Mouse (Mus musculus) thymus, adult 2 months (tissue): Measurements from ENCODE around the gene Zfp786. TPM values are rescaled to one million over a fixed set of nuclear protein-coding genes. Genes with fewer than 3 reads are reported as not detected.

Experiments used
- DNase-seq: peaks from one replicate; pipeline ENCODE4 v3.0.0; 2021
- H3K27ac ChIP-seq: fragments of 200-500 bp; 2 replicates; pipeline ENCODE4 v1.5.1; 2012; ENCODE audit warnings: low read length, control low read depth; ENCODE audit not compliant: control insufficient read depth, insufficient read depth
- H3K27me3 ChIP-seq: fragments of 200-500 bp; 2 replicates; pipeline ENCODE4 v1.6.1; 2012; ENCODE audit warnings: mild to moderate bottlenecking, low read length, moderate library complexity, mixed read lengths; ENCODE audit not compliant: control insufficient read depth, insufficient read depth
- H3K36me3 ChIP-seq: fragments of 200-500 bp; 2 replicates; pipeline ENCODE4 v1.6.1; 2012; ENCODE audit warnings: mild to moderate bottlenecking, low read length, moderate library complexity; ENCODE audit not compliant: control insufficient read depth, insufficient read depth
- H3K4me1 ChIP-seq: fragments of 200-500 bp; replicated peaks from 2 replicates; pipeline ENCODE4 v1.6.1; 2012; ENCODE audit warnings: low read length; ENCODE audit not compliant: control insufficient read depth, insufficient read depth
- H3K4me3 ChIP-seq: fragments of 200-500 bp; 2 replicates; pipeline ENCODE4 v1.5.1; 2012; ENCODE audit warnings: mild to moderate bottlenecking, low read length, control low read depth, moderate library complexity; ENCODE audit not compliant: control insufficient read depth, insufficient read depth
- CTCF ChIP-seq: fragments of 200-500 bp; IDR thresholded peaks from 2 replicates; pipeline ENCODE4 v1.5.1; 2012; ENCODE audit warnings: mild to moderate bottlenecking, control low read depth, low read length, moderate library complexity, borderline replicate concordance; ENCODE audit not compliant: control insufficient read depth, poor library complexity, insufficient read depth; ENCODE audit errors: extremely low read depth
- POLR2A ChIP-seq: fragments of 200-500 bp; IDR thresholded peaks from 2 replicates; pipeline ENCODE4 v1.6.1; 2012; ENCODE audit warnings: mild to moderate bottlenecking, low read length, control low read depth, moderate library complexity; ENCODE audit not compliant: control insufficient read depth, poor library complexity, insufficient read depth; ENCODE audit errors: extremely low read depth
- WGBS: fragments of 180-500 bp; shearing (Covaris S2); methylation state at CpG from one replicate; pipeline ENCODE4 v1.1.7; 2018; 5-methylcytosine and 5-hydroxymethylcytosine counted together
- polyA plus RNA-seq: library from polyadenylated mRNA; depleted of rRNA; stranded (reverse); fragments of >200 nt; gene quantifications from 2 replicates; pipeline ENCODE4 v1.2.3, GENCODE M21; 2012

Gene Zfp786
- polyA plus RNA-seq, 1 experiment: 0.24 TPM

DNA sequence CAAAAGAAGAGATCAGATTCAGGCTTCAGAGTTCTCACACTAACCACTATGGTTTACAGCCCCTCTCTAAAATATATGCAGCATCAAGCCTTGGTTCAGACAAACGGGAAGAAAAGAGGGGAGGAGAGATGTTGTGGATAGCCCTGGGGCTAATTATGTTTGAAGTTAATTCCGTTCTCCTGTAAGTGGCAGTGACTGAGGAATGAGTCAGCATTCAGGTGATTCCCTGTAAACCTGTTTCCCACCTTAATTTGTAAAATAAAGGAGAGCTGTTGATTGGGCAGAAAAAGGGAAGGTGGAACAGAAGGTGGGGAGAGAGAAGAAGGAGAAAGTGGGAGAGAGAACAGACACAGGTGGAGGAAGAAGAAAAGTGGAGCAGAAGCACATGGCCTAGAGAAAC lies 6.4 kb downstream of the Zfp786 start:
- WGBS: 89% methylated on average over 2 of the region's 2 CpGs
- no peak for TF ChIP-seq CTCF
- no peak for TF ChIP-seq POLR2A
- Histone ChIP-seq H3K36me3 (no peaks in the 10 kb centered on the region), H3K27ac (no peak overlapping the region), H3K27me3 (no peaks in the 10 kb centered on the region), H3K4me3 (no peak overlapping the region), H3K4me1 (no peaks in the 10 kb centered on the region)
- no peak for DNase-seq

DNA sequence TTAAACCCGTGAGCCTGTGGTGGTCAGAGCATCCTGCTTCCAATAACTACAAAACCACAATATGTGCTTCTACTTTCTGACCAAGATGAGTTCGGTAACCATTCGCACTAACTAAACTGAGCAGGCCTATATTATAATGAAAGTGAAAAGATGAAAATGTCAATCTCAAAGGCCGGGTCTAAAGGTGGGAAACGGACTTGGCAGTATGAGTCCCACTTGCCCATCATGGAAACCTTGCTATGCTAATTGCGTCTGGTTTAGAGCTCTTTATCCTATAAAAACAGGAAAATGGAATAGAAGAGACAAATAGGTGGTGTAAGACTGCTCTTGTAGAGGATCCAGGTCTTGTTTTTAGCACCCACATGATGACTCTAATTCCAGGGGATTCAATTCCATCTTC lies 8.9 kb downstream of the Zfp786 start:
- Histone ChIP-seq H3K4me3 (no peak overlapping the region), H3K27me3 (no peaks in the 10 kb centered on the region), H3K36me3 (no peaks in the 10 kb centered on the region), H3K4me1 (no peaks in the 10 kb centered on the region), H3K27ac (no peak overlapping the region)
- 93% methylated on average over 6 of the region's 6 CpGs for WGBS
- TF ChIP-seq CTCF (no peak), POLR2A (no peak)
- DNase-seq: no peak

DNA sequence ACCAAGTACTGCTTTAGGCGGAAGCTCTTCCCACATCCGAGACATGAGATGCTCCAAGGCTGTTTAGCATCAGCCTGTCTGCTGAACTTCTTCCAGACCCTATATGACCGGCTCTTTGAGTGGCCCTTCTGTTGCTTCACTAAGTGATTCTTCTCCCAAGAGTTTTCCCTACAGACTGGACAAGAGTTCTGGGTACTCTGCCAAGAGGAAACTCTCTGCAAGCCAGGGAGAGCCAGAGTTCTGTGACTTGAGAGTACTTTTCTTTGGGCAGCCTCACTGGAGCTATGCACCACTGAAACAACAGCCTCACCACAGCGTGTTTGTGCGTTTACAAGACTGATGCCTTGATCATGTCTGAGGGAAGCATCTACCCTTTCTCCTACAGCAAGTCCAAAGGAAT lies 9.4 kb downstream of the Zfp786 start:
- no peak for DNase-seq
- Histone ChIP-seq H3K27ac (no peak overlapping the region), H3K27me3 (no peaks in the 10 kb centered on the region), H3K36me3 (no peaks in the 10 kb centered on the region), H3K4me3 (no peak overlapping the region), H3K4me1 (no peaks in the 10 kb centered on the region)
- WGBS: 96% methylated on average over 5 of the region's 5 CpGs
- TF ChIP-seq CTCF: no peak
- TF ChIP-seq POLR2A: no peak

DNA sequence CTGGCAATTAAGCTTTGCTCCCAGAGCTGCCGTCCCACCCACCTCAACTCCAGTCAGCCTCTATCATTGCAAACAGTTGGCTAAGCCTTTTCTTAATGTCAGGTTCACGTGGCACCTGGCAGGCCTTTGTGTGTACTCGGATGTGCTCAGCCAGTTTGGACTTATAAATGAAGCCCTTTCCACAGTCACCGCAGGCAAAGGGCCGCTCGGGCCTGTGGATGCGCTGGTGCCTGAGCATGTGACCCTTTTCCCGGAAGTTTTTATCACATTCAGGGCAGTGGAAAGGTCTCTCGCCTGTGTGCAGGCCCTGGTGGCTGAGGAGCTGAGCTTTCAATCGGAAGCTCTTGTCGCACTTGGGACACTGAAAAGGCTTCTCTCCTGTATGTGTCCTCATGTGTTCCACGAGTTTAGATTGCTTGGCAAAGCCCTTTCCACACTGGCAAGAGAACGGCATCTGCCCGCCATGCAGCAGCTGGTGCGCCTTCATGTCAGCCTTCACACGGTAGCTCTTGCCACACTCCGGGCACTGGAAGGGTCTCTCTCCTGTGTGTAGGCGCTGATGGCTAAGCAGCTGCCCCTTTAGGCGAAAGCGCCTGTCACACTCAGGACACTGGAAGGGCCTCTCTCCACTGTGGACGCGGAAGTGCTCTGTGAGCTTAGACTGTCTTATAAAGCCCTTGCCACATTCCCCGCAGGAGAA lies 10.9 kb downstream of the Zfp786 start:
- no peak overlapping the region for H3K4me3 ChIP-seq

DNA sequence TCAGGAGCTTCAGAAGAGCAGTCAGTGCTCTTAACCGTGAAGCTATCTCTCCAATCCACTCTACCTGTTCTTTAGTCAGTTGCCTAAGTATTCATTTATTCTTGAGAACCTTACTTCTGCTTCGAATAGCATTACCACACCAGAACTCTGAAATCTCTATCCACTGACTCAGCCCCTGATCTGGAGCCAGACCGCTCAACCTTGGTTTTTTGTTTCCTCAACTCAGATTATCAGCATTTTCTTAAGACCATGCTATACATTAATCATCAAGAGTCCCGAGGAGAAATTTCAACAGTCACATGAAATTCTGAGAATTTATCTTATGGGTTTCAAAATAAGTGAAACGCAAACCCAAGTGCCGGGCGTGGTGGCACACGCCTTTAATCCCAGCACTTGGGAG lies 11.9 kb downstream of the Zfp786 start:
- no peaks in the 10 kb centered on the region for H3K4me1 ChIP-seq
- DNase-seq: no peak
- H3K4me3 ChIP-seq: no peak overlapping the region
- no peaks in the 10 kb centered on the region for H3K36me3 ChIP-seq
- WGBS: 90% methylated on average over 8 of the region's 8 CpGs
- H3K27ac ChIP-seq: no peak overlapping the region
- H3K27me3 ChIP-seq: no peaks in the 10 kb centered on the region
- TF ChIP-seq POLR2A: no peak
- TF ChIP-seq CTCF: no peak

More for the DNA sequence above, 10.9 kb downstream of the Zfp786 start:
- DNase-seq: no peak
- Histone ChIP-seq H3K27ac (no peak overlapping the region), H3K4me1 (no peaks in the 10 kb centered on the region), H3K36me3 (no peaks in the 10 kb centered on the region), H3K27me3 (no peaks in the 10 kb centered on the region)
- TF ChIP-seq POLR2A (no peak), CTCF (no peak)
- WGBS: 97% methylated on average over 23 of the region's 23 CpGs

DNA sequence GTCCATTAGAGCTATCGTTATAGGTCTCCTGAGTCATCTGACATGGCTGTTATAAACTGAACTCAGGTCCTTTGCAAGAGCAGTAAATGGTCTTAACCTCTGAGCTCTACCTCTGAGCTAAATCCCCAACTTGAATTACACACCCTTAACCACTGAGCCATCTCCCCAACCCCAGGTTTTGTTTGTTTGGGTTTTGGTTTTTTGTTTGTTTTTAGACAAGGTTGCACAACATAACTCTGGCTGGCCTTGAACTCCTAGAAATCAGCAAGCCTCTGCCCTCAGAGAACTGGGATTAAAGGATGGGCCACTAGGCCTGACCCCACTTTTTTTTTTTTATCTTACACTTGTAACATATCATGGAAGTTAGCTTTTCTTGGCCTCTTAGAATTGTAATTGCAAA lies 14.5 kb downstream of the Zfp786 start:
- 97% methylated on average over 1 of the region's 1 CpGs for WGBS
- no peak for DNase-seq
- H3K27ac ChIP-seq: no peak overlapping the region
- peaks cover 4% of the 10 kb centered on the region for H3K4me1 ChIP-seq
- H3K36me3 ChIP-seq: no peaks in the 10 kb centered on the region
- TF ChIP-seq CTCF (no peak), POLR2A (no peak)
- no peaks in the 10 kb centered on the region for H3K27me3 ChIP-seq
- H3K4me3 ChIP-seq: no peak overlapping the region

DNA sequence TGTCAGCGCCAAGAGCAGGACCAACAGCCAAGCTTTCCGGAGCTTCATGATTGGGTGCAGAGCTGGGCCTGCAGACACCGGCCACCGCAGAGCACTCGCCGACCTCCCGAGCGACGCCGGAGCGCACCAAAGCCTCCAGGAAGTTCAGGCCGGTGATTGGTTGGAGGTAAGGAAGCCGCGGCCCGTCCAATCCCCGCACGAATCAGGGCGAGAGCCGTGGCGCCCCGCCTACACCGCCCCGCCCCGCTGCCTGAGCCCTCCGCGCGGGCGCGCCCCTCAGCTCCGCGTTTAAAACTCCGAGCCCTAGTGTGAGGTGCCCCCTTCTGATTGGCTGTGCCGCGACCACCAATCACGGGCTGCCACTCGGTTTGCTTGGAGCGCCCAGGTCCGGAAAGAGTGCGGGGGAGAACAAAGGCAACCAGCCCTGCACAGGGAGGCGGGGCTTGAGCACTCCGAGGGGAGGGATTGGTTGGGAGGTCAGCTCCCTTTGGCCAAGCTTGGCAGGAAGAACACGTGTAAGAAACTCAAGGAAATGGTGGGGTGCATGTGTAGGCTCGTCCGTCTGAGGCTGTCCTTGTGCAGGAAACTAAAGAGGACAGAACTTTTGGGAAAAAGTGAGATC lies 17.3 kb downstream of the Zfp786 start, which contains the start of gene Pdia4:
Gene Pdia4, minus strand, starts transcription at position 174 of the 622 bp plus-strand sequence.
- under 1% methylated on average over 42 of the region's 44 CpGs for WGBS
- Histone ChIP-seq H3K27ac (peak within 1 kb of the TSS; percentile 86), H3K4me3 (peak within 1 kb of the TSS; percentile 80), H3K4me1 (peaks cover 4% of the 10 kb centered on the region), H3K36me3 (no peaks in the 10 kb centered on the region), H3K27me3 (no peaks in the 10 kb centered on the region)
- peak; percentile 98 for DNase-seq
- TF ChIP-seq POLR2A (peak; percentile 64), CTCF (peak; percentile 53; the same call in 1 of the 2 replicates)
